Mouse (Mus musculus): ENCODE measurements around the gene Clrn2.

GRCm38 (mm10) chr5:45476288-45476687 is 22.7 kb downstream of the Clrn2 start:
- TF ChIP-seq POLR2A (IDR thresholded peaks at IDR 0.05; ENCODE audit: borderline replicate concordance, insufficient read depth, low read length) (no peak), CTCF (IDR thresholded peaks at IDR 0.05; ENCODE audit: borderline replicate concordance, insufficient read depth, low read depth, low read length) (no peak)
